In genomic region chr14:53776717-53777116, GRCm38 (mm10) we compare ENCODE assay signal across 8 mouse cellular contexts.
DNase-seq lines count a peak whose midpoint lies in the region; ATAC-seq lines count a peak whose summit lies in the region.
"Not testable (repeated sequence)": the region's sequence is repeated elsewhere in the genome, so short reads cannot be mapped to it uniquely, and the experiment has no call there.

No protein-coding gene starts in this region.

- H3K27me3 ChIP-seq in embryonic facial prominence, embryonic 14.5 days (replicated peaks; ENCODE audit: control insufficient read depth, insufficient read depth, low read length); midbrain, embryonic 15.5 days (replicated peaks): not testable (repeated sequence)

- H3K4me2 ChIP-seq in embryonic facial prominence, embryonic 14.5 days (ENCODE audit: low read depth, low read length); midbrain, embryonic 15.5 days: not testable (repeated sequence)

- H3K36me3 ChIP-seq in embryonic facial prominence, embryonic 14.5 days (ENCODE audit: control insufficient read depth, insufficient read depth, low read length); midbrain, embryonic 15.5 days (replicated peaks): not testable (repeated sequence)

- not testable (repeated sequence) for ATAC-seq in embryonic facial prominence, embryonic 14.5 days (ENCODE audit: low read depth)
- peak; percentile 65; the same call in 1 of the 2 replicates for ATAC-seq in midbrain, embryonic 15.5 days (replicated peaks)

- intact Hi-C loops in heart, postnatal 10 days (cut with DNase I), result loop anchor here (1.0 kb wide), 1 partner anchor 28 kb away; no protein-coding TSS in a partner anchor
- intact Hi-C loops in left cerebral cortex, postnatal 4 days (cut with DNase I), result not testable (repeated sequence)

- not testable (repeated sequence) for H3K4me3 ChIP-seq in embryonic facial prominence, embryonic 14.5 days (ENCODE audit: low read depth, low read length); midbrain, embryonic 15.5 days

- not testable (repeated sequence) for H3K27ac ChIP-seq in embryonic facial prominence, embryonic 14.5 days (replicated peaks; ENCODE audit: low read depth, low read length); midbrain, embryonic 15.5 days

- peak; percentile 69 for DNase-seq in 416B (ENCODE audit: low read depth)
- DNase-seq in adrenal gland, postnatal 10 days, result peak; percentile 58
- peak; percentile 56 for DNase-seq in embryonic facial prominence, embryonic 14.5 days (ENCODE audit: low spot score)
- DNase-seq in heart, postnatal 10 days, result peak; percentile 41 to 57
- peak; percentile 78 for DNase-seq in kidney, postnatal 10 days
- DNase-seq in left cerebral cortex, postnatal 4 days, result peak; percentile 28
- peak; percentile 68 for DNase-seq in right cerebral cortex, postnatal 4 days

- H3K9me3 ChIP-seq in embryonic facial prominence, embryonic 14.5 days (ENCODE audit: control insufficient read depth, low read length); midbrain, embryonic 15.5 days: not testable (repeated sequence)

- H3K9ac ChIP-seq in embryonic facial prominence, embryonic 14.5 days (ENCODE audit: low read depth, low read length); midbrain, embryonic 15.5 days: not testable (repeated sequence)

- 69% methylated on average over 1 of the region's 1 CpGs for WGBS in embryonic facial prominence, embryonic 14.5 days
- WGBS in midbrain, embryonic 15.5 days, result 61% methylated on average over 1 of the region's 1 CpGs

- H3K4me1 ChIP-seq in embryonic facial prominence, embryonic 14.5 days (ENCODE audit: control insufficient read depth, insufficient read depth, low read length); midbrain, embryonic 15.5 days: not testable (repeated sequence)

Comparison
In these comparisons a context has a peak if more than half of its experiments do, and no peak if none do; other contexts are left out.
1. DNase-seq: peak in every context shown above with its lines; median percentile 78 in kidney, postnatal 10 days; 69 in 416B; 68 in right cerebral cortex, postnatal 4 days; 58 in adrenal gland, postnatal 10 days; 56 in embryonic facial prominence, embryonic 14.5 days; 49 in heart, postnatal 10 days; 28 in left cerebral cortex, postnatal 4 days.